Mouse (Mus musculus) cerebellum, adult 2 months (tissue): ENCODE results near the gene Spsb3. TPM values are rescaled to one million over a fixed set of nuclear protein-coding genes. Genes with fewer than 3 reads are reported as not detected.

Source experiments
- DNase-seq, 2 experiments: peaks; one replicate each; pipeline ENCODE4 v3.0.0; 2021
- H3K27ac ChIP-seq: fragments of 200-500 bp; 2 replicates; pipeline ENCODE4 v1.5.1; 2012; ENCODE audit warnings: low read length, control low read depth, inconsistent platforms; ENCODE audit not compliant: insufficient read depth
- H3K27me3 ChIP-seq: fragments of 200-500 bp; 2 replicates; pipeline ENCODE4 v1.6.1; 2012; ENCODE audit warnings: inconsistent platforms, mild to moderate bottlenecking, low read length, moderate library complexity; ENCODE audit not compliant: control insufficient read depth, insufficient read depth
- H3K4me1 ChIP-seq: fragments of 200-500 bp; 2 replicates; pipeline ENCODE4 v1.6.1; 2011; ENCODE audit warnings: low read length; ENCODE audit not compliant: control insufficient read depth, insufficient read depth
- H3K4me3 ChIP-seq: fragments of 200-500 bp; replicated peaks from 2 replicates; pipeline ENCODE3; 2011; ENCODE audit warnings: mild to moderate bottlenecking, low read depth, low read length, control low read depth; ENCODE audit not compliant: insufficient read depth
- CTCF ChIP-seq: fragments of 200-500 bp; IDR thresholded peaks from 2 replicates; pipeline ENCODE4 v1.5.1; 2011; ENCODE audit warnings: low read depth, mild to moderate bottlenecking, control low read depth, low read length, moderate library complexity, borderline replicate concordance; ENCODE audit not compliant: insufficient read depth
- POLR2A ChIP-seq: fragments of 200-500 bp; IDR thresholded peaks from 2 replicates; pipeline ENCODE4 v1.6.1; 2011; ENCODE audit warnings: low read length, control low read depth, borderline replicate concordance; ENCODE audit not compliant: insufficient read depth
- WGBS: fragments of 180-500 bp; shearing (Covaris S2); methylation state at CpG from one replicate; pipeline ENCODE4 v1.1.7; 2018; 5-methylcytosine and 5-hydroxymethylcytosine counted together
- polyA plus RNA-seq: library from polyadenylated mRNA; depleted of rRNA; stranded (reverse); fragments of >200 nt; gene quantifications from 2 replicates; pipeline ENCODE4 v1.2.3, GENCODE M21; 2012

The Spsb3 gene
- polyA plus RNA-seq, 1 experiment, result 124 TPM

GRCm38 (mm10) chr17:24888862-24889261 is 2.4 kb downstream of the Spsb3 start:
- TF ChIP-seq CTCF, result 0 out of 2 replicates have a peak, but pooled peaks have one; percentile 1
- TF ChIP-seq POLR2A, result no peak
- peak in 1 of 2 experiments; percentile 22 for DNase-seq
- Histone ChIP-seq H3K4me1 (peaks cover 56% of the 10 kb centered on the region), H3K27me3 (no peaks in the 10 kb centered on the region), H3K27ac (no peak overlapping the region; the same call in 1 of the 2 replicates), H3K4me3 (no peak overlapping the region)
- WGBS, result 66% methylated on average over 3 of the region's 3 CpGs

- WGBS, result 72% methylated on average over 19 of the region's 19 CpGs
- Histone ChIP-seq H3K4me3 (no peak overlapping the region), H3K27ac (peak overlapping the region; percentile 65; the same call in 1 of the 2 replicates), H3K27me3 (no peaks in the 10 kb centered on the region), H3K4me1 (peaks cover 53% of the 10 kb centered on the region)
- TF ChIP-seq POLR2A (0 out of 2 replicates have a peak, but pooled peaks have one; percentile 18), CTCF (no peak; the same call in 1 of the 2 replicates)
- peak in 1 of 2 experiments; percentile 25 for DNase-seq
These were observed 4.0 kb downstream of the Spsb3 start for GRCm38 (mm10) chr17:24890151-24891092.

GRCm38 (mm10) chr17:24891321-24891720 is 4.9 kb downstream of the Spsb3 start:
- Histone ChIP-seq H3K4me1 (peaks cover 51% of the 10 kb centered on the region), H3K27me3 (no peaks in the 10 kb centered on the region), H3K27ac (peak overlapping the region; percentile 65), H3K4me3 (no peak overlapping the region)
- TF ChIP-seq CTCF (no peak), POLR2A (peak; percentile 18; the same call in 1 of the 2 replicates)
- WGBS, result 13% methylated on average over 13 of the region's 13 CpGs
- DNase-seq, result peak; percentile 77 to 87

GRCm38 (mm10) chr17:24892785-24893184 is 6.3 kb downstream of the Spsb3 start:
- no peak for TF ChIP-seq CTCF
- TF ChIP-seq POLR2A, result no peak
- 35% methylated on average over 12 of the region's 12 CpGs for WGBS

GRCm38 (mm10) chr17:24893276-24893675 is 6.8 kb downstream of the Spsb3 start:
- peaks cover 63% of the 10 kb centered on the region for H3K4me1 ChIP-seq
- no peak overlapping the region for H3K27ac ChIP-seq
- no peak overlapping the region for H3K4me3 ChIP-seq
- TF ChIP-seq CTCF (no peak), POLR2A (no peak)
- peak; percentile 28 for DNase-seq
- 17% methylated on average over 2 of the region's 2 CpGs for WGBS
- H3K27me3 ChIP-seq, result no peaks in the 10 kb centered on the region

More at GRCm38 (mm10) chr17:24892785-24893184, 6.3 kb downstream of the Spsb3 start:
- Histone ChIP-seq H3K27ac (no peak overlapping the region), H3K4me1 (peaks cover 60% of the 10 kb centered on the region), H3K4me3 (no peak overlapping the region), H3K27me3 (no peaks in the 10 kb centered on the region)
- DNase-seq, result peak; percentile 51 to 52

GRCm38 (mm10) chr17:24894061-24894994 is 7.9 kb downstream of the Spsb3 start:
- Histone ChIP-seq H3K4me1 (peaks cover 66% of the 10 kb centered on the region), H3K27ac (peak overlapping the region; percentile 67), H3K27me3 (no peaks in the 10 kb centered on the region), H3K4me3 (peak overlapping the region; percentile 87)
- DNase-seq, result peak in 1 of 2 experiments; percentile 27
- TF ChIP-seq POLR2A (no peak), CTCF (no peak)
- WGBS, result 8% methylated on average over 31 of the region's 31 CpGs

- TF ChIP-seq CTCF (no peak), POLR2A (peak; percentile 69; the same call in 1 of the 2 replicates)
- under 1% methylated on average over 62 of the region's 62 CpGs for WGBS
These were observed 8.6 kb downstream of the Spsb3 start, which contains the start of the genes Eme2 and Mrps34 for GRCm38 (mm10) chr17:24894995-24895547. Gene Eme2, minus strand, starts transcription at chr17:24895087. Gene Mrps34, plus strand, starts transcription at chr17:24895116.

More at GRCm38 (mm10) chr17:24894995-24895547, 8.6 kb downstream of the Spsb3 start, which contains the start of the genes Eme2 and Mrps34:
- peak; percentile 87 to 89 for DNase-seq
- Histone ChIP-seq H3K4me1 (peaks cover 60% of the 10 kb centered on the region), H3K27ac (peak within 1 kb of the TSS; percentile 67), H3K4me3 (peak within 1 kb of the TSS; percentile 87), H3K27me3 (no peaks in the 10 kb centered on the region)
